20 mouse cellular contexts compared by ENCODE assay signal in genomic region chr2:84402713-84403112, GRCm38 (mm10).
"Had no signal": no experiment of that assay in that cellular context is flagged by ENCODE, and none has a peak within 500 bp of the region (broad histone marks: within the 10 kb centered on the region; RNA-seq: fewer than 3 reads in every experiment).

No protein-coding gene starts in this region.

- H3K4me3 ChIP-seq: liver, embryonic 12.5 days; midbrain, embryonic 10.5 days; midbrain, embryonic 12.5 days; myocyte; neural tube, embryonic 13.5 days; neural tube, embryonic 15.5 days had no signal

- DNase-seq: lung, adult 2 months; lung, postnatal 10 days; lung, postnatal 4 days; midbrain, embryonic 14.5 days; retina, postnatal 1 day; right cerebral cortex, adult 18-20 months; right cerebral cortex, postnatal 25 days; right cerebral cortex, postnatal 4 days; spleen, adult 18-20 months; thymus, adult 18-20 months; thymus, postnatal 14 days; thymus, postnatal 36 days had no signal

- ATAC-seq: liver, embryonic 12.5 days; midbrain, embryonic 16.5 days had no signal

- H3K4me1 ChIP-seq: liver, embryonic 12.5 days; midbrain, embryonic 10.5 days; midbrain, embryonic 12.5 days; neural tube, embryonic 13.5 days; neural tube, embryonic 15.5 days had no signal

- H3K4me2 ChIP-seq: liver, embryonic 12.5 days; midbrain, embryonic 12.5 days; neural tube, embryonic 13.5 days; neural tube, embryonic 15.5 days had no signal

- H3K9ac ChIP-seq: liver, embryonic 12.5 days; liver, embryonic 14.5 days; midbrain, embryonic 12.5 days; neural tube, embryonic 13.5 days; neural tube, embryonic 15.5 days had no signal

- H3K27ac ChIP-seq: liver, embryonic 12.5 days; liver, embryonic 14.5 days; midbrain, embryonic 10.5 days; midbrain, embryonic 12.5 days; neural tube, embryonic 13.5 days; neural tube, embryonic 15.5 days had no signal

- H3K27me3 ChIP-seq: liver, embryonic 12.5 days; midbrain, embryonic 12.5 days; neural tube, embryonic 13.5 days; neural tube, embryonic 15.5 days had no signal

- H3K36me3 ChIP-seq: liver, embryonic 12.5 days; midbrain, embryonic 10.5 days; midbrain, embryonic 12.5 days; neural tube, embryonic 13.5 days; neural tube, embryonic 15.5 days had no signal

- H3K9me3 ChIP-seq: liver, embryonic 12.5 days; midbrain, embryonic 10.5 days; midbrain, embryonic 12.5 days; neural tube, embryonic 13.5 days; neural tube, embryonic 15.5 days had no signal
